Mouse (Mus musculus) bone marrow, adult 2 months (tissue): ENCODE data around the gene Fam198b. TPM values are rescaled to one million over a fixed set of nuclear protein-coding genes. Genes with fewer than 3 reads are reported as not detected.

Experiments
- H3K27ac ChIP-seq: fragments of 200-500 bp; 2 replicates; pipeline ENCODE4 v1.5.1; 2012; ENCODE audit warnings: low read depth, mild to moderate bottlenecking, control low read depth, inconsistent platforms, low read length; ENCODE audit not compliant: control insufficient read depth, poor library complexity, insufficient read depth
- H3K4me1 ChIP-seq: fragments of 200-500 bp; 2 replicates; pipeline ENCODE4 v1.6.1; 2011; ENCODE audit warnings: low read length; ENCODE audit not compliant: control insufficient read depth, insufficient read depth
- H3K4me3 ChIP-seq: fragments of 200-500 bp; replicated peaks from 2 replicates; pipeline ENCODE3; 2011; ENCODE audit warnings: mild to moderate bottlenecking, low read depth, low read length, control low read depth; ENCODE audit not compliant: control insufficient read depth
- CTCF ChIP-seq: fragments of 200-500 bp; IDR thresholded peaks from 2 replicates; pipeline ENCODE4 v1.5.1; 2011; ENCODE audit warnings: low read length, control low read depth; ENCODE audit not compliant: control insufficient read depth, insufficient read depth
- POLR2A ChIP-seq: fragments of 200-500 bp; IDR thresholded peaks from 2 replicates; pipeline ENCODE4 v1.6.1; 2011; ENCODE audit warnings: low read depth, mild to moderate bottlenecking, control low read depth, low read length, borderline replicate concordance; ENCODE audit not compliant: control insufficient read depth
- WGBS: fragments of 180-500 bp; shearing (Covaris S2); methylation state at CpG from one replicate; pipeline ENCODE4 v1.1.7; 2018; 5-methylcytosine and 5-hydroxymethylcytosine counted together
- polyA plus RNA-seq: library from polyadenylated mRNA; stranded (reverse); fragments of >200 nt; gene quantifications from 2 replicates; pipeline ENCODE4 v1.2.4, GENCODE M21; 2011; ENCODE audit warnings: low replicate concordance; ENCODE audit not compliant: missing spikeins, insufficient read depth, insufficient read length

Gene Fam198b
- polyA plus RNA-seq, 1 experiment, result 1.0 TPM

DNA sequence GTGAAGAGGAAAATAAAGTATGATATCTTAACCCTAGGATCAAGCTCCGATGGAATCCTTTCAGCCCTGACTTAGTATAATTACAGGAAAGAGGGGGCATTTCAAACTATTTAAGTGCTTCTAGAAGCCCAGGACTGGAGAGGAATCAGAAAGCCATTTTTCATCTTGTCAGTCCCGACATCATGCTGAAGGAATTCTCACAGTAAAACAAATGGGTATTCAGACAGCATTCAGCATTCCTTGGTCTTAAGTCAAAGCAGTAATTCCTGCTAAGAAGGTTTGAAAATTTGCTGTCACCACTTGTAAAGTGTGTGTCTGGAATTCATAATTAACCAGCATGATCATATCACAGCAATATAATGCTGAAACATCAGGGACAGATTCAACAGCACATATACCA is 105.6 kb downstream of the Fam198b start:
- Histone ChIP-seq H3K4me3 (no peak overlapping the region), H3K4me1 (no peaks in the 10 kb centered on the region), H3K27ac (no peak overlapping the region)
- TF ChIP-seq CTCF (no peak), POLR2A (no peak)
- 81% methylated on average over 2 of the region's 2 CpGs for WGBS

DNA sequence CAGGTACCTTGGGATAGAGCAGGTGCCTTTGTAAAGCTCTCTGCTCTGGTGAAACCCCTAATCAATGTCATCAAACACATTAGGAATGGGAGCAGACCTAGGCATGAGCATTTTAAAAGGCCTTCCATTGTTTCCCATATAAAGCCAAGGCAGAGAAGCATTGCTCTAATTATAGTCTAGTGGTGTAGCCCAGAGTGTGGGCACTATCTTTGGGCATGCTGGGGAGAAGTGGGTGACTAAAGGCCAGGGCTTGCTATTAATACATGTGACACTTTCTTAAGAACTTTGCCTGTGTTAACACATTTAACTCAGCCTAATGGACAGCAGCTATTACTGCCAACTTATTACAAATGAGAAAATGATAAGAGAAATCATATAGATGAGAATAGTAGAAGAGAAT is 106.1 kb downstream of the Fam198b start:
- no peaks in the 10 kb centered on the region; the same call in 1 of the 2 replicates for H3K4me1 ChIP-seq
- no peak overlapping the region for H3K27ac ChIP-seq
- H3K4me3 ChIP-seq, result no peak overlapping the region
- TF ChIP-seq CTCF (no peak), POLR2A (no peak)

DNA sequence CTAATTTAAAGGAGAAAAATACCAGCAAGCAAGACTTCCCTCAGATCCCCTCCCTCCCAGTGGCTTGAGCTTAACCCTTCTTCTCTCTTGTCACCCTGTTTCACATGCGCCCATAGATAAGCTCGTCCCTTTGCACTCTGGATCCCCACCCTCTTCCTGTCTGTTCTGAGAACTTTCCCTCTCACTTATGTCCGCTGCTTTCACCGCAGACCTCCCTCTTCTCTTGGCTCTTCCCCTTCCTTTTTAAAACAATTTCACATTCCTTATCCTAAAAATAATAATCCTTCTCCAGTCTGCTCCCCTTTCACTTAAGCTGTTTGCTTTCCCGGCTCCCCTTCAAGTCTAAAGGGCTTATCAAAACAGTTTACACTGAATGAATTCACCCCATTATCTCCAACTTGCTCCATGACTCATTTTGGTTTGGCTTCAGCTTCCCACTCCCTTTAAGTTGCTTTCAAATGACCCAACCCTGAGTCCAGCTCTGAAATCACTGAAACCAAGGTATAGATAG is 109.8 kb downstream of the Fam198b start:
- WGBS, result 17% methylated on average over 5 of the region's 5 CpGs
- H3K27ac ChIP-seq, result no peak overlapping the region
- H3K4me1 ChIP-seq, result no peaks in the 10 kb centered on the region; the same call in 1 of the 2 replicates
- no peak for TF ChIP-seq CTCF
- no peak overlapping the region for H3K4me3 ChIP-seq

DNA sequence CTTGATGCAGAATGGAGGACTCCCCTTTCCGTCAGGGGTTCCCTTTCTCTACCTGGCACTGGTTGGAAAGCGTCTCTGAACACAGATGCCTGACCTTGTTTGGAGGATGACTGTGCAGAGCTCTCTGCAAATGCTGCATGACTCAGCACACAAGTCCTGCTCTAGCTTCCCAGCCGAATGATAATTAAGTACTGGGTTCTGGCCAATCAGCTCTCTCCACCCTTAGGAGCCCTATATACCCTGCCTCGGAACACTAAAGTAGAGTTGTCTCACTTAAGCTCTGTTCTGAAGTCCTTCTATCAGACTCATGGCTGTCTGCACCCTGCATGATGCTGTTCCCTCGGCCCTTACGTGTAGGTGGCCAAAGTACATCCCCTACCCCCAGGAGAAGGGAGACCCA is 111.4 kb downstream of the Fam198b start:
- 35% methylated on average over 6 of the region's 6 CpGs for whole genome bisulfite sequencing
- TF ChIP-seq POLR2A, result no peak
- TF ChIP-seq CTCF, result no peak
- Histone ChIP-seq H3K4me1 (no peaks in the 10 kb centered on the region; the same call in 1 of the 2 replicates), H3K4me3 (no peak overlapping the region), H3K27ac (no peak overlapping the region)

Other genes starting within 250 kb of the Fam198b start
- gene Rxfp1, start 146.7 kb upstream of the Fam198b start, polyA plus RNA-seq, result not detected in 2 replicates
- gene Tmem144, start 31.8 kb upstream of the Fam198b start, polyA plus RNA-seq, result not detected in 2 replicates